Mouse (Mus musculus) lung, postnatal 14 days (tissue): ENCODE results near the gene Phc2.
A peak's percentile ranks its signal among the peaks of the same experiment; 100 is the strongest.

Experiments used
- DNase-seq: peaks from one replicate; pipeline ENCODE4 v3.0.0; 2021

Phc2 gene

GRCm38 (mm10) chr4:128747614-128748270, 93.2 kb downstream of the Phc2 start:
- no peak for DNase-seq

DNA sequence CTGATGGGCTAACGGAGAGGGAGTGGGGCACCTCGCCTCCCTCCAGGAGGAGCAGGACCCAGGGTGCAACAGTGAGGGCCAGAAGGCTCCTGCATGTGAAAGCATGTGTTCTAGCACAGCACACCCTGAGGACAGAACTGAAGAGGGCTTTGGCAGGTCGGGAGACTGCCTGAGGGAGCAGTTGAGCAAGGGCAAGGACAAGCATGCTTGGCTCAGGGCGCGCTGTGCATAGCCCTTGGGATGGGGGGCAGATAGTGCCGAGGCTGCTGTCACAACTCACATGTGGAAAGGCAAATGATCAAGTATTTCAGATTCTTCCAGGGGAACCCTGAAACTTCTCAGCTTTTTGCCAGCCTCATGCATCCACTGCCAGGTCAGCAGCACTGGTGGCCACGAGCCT, 93.8 kb downstream of the Phc2 start:
- no peak for DNase-seq

DNA sequence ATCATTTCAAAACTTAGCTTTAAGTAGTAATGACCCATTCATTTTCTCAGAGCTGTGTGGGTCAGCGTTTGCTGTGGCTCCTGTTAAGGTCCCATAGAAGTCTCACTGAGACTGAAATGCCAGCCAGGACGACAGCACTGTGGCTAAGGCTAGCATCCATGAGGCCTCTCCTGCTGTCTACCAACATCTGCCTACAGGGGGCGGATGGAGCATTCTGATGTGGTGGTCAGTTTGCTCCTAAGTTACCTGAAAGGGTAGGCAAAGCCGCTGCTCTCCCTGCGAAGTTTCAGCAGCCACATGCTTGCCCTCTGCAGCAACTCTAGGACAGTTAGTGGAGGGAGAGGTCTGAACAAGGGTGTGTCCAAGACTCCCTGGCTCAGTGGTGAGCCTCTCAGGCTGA, 96.5 kb downstream of the Phc2 start:
- DNase-seq = no peak

GRCm38 (mm10) chr4:128752031-128752757, 97.7 kb downstream of the Phc2 start:
- DNase-seq = no peak

DNA sequence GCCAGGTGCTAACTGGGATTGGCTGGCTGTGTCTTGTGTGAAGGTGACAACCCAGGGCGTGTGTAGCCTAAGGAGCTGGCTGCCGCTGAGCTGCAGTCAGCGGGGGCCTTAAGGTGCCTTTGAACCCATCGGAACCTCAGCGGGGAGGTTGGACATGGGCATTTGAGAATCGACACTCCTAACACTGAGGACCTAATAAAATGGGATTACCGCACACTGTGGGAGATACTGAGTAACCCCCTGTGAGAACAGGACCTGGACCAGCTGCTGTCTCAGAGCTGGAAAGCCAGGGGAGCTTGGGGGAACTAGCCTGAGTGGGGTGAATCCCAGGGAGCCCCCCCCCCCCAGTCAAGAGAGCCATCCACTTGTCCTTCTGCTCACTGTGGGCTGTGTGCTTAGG, 99.1 kb downstream of the Phc2 start:
- DNase-seq = no peak

GRCm38 (mm10) chr4:128755064-128755463, 100.6 kb downstream of the Phc2 start, which contains the start of gene A3galt2:
Gene A3galt2, plus strand, starts transcription at chr4:128755364.
- no peak for DNase-seq

DNA sequence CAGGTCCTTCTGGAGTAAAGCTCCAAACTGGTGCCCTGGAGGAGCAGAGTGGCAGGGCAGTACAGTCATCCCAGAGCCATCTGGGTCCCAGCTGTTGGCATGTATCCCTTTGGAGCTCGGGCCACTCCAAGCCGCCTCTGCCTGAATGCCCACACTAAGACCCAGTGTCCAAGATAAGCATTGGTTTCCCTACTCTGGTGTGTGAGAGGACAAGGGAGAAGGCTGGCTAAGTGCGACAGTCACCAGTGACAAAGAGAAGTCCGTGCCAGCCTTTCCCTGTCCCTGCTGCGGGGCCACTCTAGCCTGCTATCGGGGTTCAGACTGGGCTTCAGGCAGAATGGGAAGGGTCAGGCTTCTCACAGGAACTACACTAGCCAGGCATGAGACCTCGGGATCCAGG, 101.4 kb downstream of the Phc2 start:
- DNase-seq = no peak

DNA sequence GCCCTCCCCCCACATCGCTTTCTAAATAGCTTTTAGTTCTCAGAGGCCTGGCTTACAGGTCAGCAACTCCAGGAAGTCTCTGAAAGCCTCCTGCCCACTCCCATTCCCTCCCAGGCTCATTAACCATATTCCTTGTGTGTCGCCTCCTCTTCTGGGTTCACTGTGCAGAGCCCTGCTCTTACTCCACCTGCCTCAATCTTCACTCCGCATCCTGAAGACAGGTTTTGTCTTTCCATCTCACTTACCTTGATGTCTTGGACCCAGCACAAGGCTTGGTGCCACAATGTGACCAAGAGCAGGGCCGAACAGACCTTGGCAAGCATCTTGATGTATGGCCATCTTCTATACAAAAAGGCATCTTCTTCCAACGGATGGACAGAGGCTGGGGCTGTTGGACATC, 104.7 kb downstream of the Phc2 start:
- DNase-seq = no peak

DNA sequence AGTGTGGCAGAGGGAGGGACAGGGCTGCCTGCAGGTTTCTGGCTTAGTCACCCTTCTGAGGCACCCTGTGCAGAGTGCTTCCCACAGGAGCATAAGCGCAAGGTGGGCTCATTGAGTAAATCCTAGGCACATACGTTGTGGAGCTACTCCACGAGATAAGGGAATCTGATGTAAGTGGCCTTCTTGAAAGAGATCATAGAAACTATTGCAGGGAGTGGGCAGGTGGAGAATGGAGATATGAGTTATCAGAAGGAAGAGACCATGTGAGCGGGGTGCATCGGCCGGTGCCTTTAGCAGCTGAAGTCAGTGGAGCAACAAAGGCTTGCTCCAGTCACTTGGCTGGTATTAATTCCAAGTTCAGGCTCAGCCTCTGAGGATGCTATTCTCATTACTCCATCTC, 105.5 kb downstream of the Phc2 start:
- DNase-seq = no peak

DNA sequence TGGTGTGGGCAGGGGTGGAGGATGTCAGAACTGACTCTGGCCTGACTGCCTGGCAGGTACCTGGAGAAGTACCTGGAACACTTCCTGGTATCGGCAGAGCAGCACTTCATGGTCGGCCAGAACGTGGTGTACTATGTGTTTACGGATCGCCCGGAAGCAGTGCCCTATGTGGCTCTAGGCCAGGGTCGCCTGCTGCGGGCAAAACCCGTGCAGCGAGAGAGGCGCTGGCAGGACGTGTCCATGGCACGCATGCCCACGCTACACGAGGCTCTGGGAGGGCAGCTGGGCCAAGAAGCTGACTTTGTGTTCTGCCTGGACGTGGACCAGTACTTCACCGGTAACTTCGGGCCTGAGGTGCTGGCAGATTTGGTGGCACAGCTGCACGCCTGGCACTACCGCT, 112.4 kb downstream of the Phc2 start:
- DNase-seq = no peak

GRCm38 (mm10) chr4:128768120-128768519, 113.6 kb downstream of the Phc2 start:
- DNase-seq = no peak

- DNase-seq = no peak
Measured at GRCm38 (mm10) chr4:128769569-128770355, 115.3 kb downstream of the Phc2 start.

DNA sequence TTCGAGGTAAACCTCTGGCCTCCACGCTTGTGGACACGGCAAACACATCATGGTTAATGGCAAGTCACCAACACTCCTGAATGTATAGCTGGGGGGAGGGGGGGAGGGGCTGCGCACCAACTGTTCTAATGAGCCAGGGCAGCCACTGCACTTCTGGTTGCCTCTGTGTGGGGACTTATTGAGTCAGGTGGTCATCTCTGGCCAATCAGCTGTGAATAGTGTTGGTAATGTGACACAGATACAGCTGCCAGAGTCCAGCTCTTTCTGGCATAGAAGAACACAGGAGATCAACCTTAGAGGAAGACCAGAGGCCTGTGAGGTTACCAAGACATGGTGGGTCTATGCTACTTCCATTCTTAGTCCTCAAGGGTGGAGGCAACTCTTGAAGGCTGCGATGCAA, 116.2 kb downstream of the Phc2 start:
- no peak for DNase-seq

DNA sequence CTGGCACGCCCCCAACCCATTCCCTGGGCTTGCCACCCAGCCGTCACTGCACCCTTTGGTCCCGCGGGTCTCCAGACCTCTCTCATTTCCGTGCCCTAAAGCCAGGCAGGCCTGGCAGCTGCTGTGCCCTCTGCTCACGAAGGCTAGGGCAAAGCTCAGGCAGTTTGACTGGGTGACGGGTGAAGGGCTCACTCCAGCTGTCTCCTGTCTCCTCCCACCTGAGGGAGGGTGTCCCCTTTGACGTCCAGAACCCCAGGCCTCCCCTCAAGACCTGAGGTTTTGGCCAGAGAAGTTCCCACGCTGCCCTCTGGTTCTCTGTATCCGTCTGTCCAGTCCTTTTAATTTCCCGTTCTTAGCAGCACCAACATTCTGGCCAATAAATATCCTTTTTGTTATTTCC, 119.3 kb downstream of the Phc2 start:
- no peak for DNase-seq

DNA sequence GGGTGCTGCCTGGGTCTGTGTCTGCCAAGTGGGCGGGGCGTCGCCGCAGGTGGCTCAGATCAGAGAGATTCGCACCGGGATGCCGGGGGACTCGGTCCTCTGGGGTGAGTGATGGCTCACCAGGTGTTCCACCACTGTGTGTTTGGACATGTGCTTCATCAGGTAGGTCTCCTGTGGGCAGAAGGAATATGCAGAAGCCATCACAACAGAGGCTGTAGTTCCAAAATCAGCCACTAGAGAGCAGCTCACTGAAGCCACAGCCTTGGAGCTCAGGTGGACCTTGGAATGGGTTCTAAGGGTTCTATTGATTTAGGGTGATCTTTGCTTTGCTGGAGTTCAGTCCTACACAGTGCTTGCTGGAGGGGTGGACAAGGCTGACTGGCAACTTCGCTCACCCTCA, 120.0 kb downstream of the Phc2 start:
- DNase-seq = peak; percentile 74

- DNase-seq = peak; percentile 87
Measured at GRCm38 (mm10) chr4:128776568-128777289, 122.2 kb downstream of the Phc2 start.

GRCm38 (mm10) chr4:128777593-128777992, 123.1 kb downstream of the Phc2 start:
- DNase-seq = no peak

- DNase-seq = no peak
Measured at GRCm38 (mm10) chr4:128782037-128782436, 127.5 kb downstream of the Phc2 start.

- no peak for DNase-seq
Measured at GRCm38 (mm10) chr4:128782645-128783044, 128.1 kb downstream of the Phc2 start.

DNA sequence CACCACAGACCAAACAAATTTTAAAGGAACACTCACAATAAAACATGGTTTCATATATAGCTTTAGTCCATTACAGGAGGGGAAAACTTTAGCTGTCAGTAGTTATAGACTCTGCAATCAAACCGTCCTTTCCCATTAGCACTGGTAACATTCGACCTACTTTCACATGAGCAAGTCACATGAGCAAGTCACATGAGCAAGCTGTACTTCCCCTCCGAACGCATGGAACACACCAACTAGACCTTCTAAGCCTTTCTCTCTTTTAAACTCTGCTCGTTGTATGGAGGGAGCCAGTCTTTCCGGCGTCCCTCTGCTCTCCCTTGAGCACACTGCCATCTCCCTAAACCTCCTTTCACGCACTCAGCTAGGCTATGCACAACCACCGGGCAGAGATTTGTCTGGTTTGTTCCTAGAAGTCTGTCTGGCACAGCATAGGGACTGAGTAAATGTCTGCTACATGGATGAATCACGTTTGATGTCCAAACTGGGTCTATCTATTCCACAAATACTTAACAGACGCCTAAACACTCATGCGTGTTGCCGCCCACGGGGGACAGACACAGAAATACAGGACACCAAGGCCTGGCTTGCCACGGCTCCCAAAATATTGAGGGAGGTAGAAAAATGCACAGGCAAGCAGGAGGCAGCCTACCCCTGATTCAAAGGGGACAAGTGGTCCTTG, 130.6 kb downstream of the Phc2 start:
- no peak for DNase-seq

GRCm38 (mm10) chr4:128785921-128786654, 131.6 kb downstream of the Phc2 start:
- DNase-seq = no peak
